ENCODE assay signal across 12 mouse cellular contexts in genomic region chr8:61059143-61059542, GRCm38 (mm10).
DNase-seq lines count a peak whose midpoint lies in the region; ATAC-seq and TF ChIP-seq lines count a peak whose summit lies in the region.
"Had no signal": no experiment of that assay in that cellular context is flagged by ENCODE, and none has a peak within 500 bp of the region (broad histone marks: within the 10 kb centered on the region; RNA-seq: fewer than 3 reads in every experiment).

No protein-coding gene starts in this region.

- TF ChIP-seq EP300 in heart, postnatal 0 days (IDR thresholded peaks at IDR 0.05; ENCODE audit: low read depth), result no peak
- TF ChIP-seq EP300 in stomach, postnatal 0 days (optimal IDR thresholded peaks at IDR 0.05), result no peak

- no peaks in the 10 kb centered on the region for H3K9me3 ChIP-seq in heart, postnatal 0 days (replicated peaks; ENCODE audit: control insufficient read depth, low read length)
- H3K9me3 ChIP-seq in stomach, postnatal 0 days (ENCODE audit: control insufficient read depth, low read length), result no peaks in the 10 kb centered on the region
- H3K9me3 ChIP-seq: hindbrain, embryonic 12.5 days had no signal

- no peak overlapping the region for H3K4me2 ChIP-seq in heart, postnatal 0 days (ENCODE audit: low read depth, low read length)
- H3K4me2 ChIP-seq in stomach, postnatal 0 days (replicated peaks; ENCODE audit: low read depth), result no peak overlapping the region
- H3K4me2 ChIP-seq: hindbrain, embryonic 12.5 days had no signal

- H3K9ac ChIP-seq in heart, postnatal 0 days (replicated peaks; ENCODE audit: low read depth, low read length), result no peak overlapping the region
- no peak overlapping the region for H3K9ac ChIP-seq in stomach, postnatal 0 days (ENCODE audit: low read length)
- H3K9ac ChIP-seq: hindbrain, embryonic 12.5 days had no signal

- H3K4me1 ChIP-seq in heart, postnatal 0 days (ENCODE audit: control insufficient read depth, insufficient read depth), result no peaks in the 10 kb centered on the region
- no peaks in the 10 kb centered on the region for H3K4me1 ChIP-seq in thymus, adult 2 months (replicated peaks; ENCODE audit: control insufficient read depth, insufficient read depth, low read length)
- H3K4me1 ChIP-seq in stomach, postnatal 0 days (replicated peaks; ENCODE audit: control insufficient read depth, insufficient read depth), result no peaks in the 10 kb centered on the region
- H3K4me1 ChIP-seq: hindbrain, embryonic 12.5 days had no signal

- TF ChIP-seq CTCF in heart, postnatal 0 days (IDR thresholded peaks at IDR 0.05; ENCODE audit: low read depth), result peak; percentile 25; the same call in 1 of the 2 replicates
- TF ChIP-seq CTCF in thymus, adult 2 months (IDR thresholded peaks at IDR 0.05; ENCODE audit: borderline replicate concordance, control insufficient read depth, extremely low read depth, insufficient read depth, low read length, poor library complexity), result no peak
- peak; percentile 67 for TF ChIP-seq CTCF in stomach, postnatal 0 days (IDR thresholded peaks at IDR 0.05; ENCODE audit: low read depth)

- no peak overlapping the region for H3K27ac ChIP-seq in heart, postnatal 0 days (ENCODE audit: low read depth)
- no peak overlapping the region for H3K27ac ChIP-seq in thymus, adult 2 months (ENCODE audit: control insufficient read depth, insufficient read depth, low read length)
- no peak overlapping the region for H3K27ac ChIP-seq in stomach, postnatal 0 days (replicated peaks)
- H3K27ac ChIP-seq: hindbrain, embryonic 12.5 days; macrophage had no signal

- no peaks in the 10 kb centered on the region for H3K36me3 ChIP-seq in heart, postnatal 0 days (replicated peaks; ENCODE audit: control insufficient read depth, insufficient read depth, low read length)
- no peaks in the 10 kb centered on the region for H3K36me3 ChIP-seq in thymus, adult 2 months (ENCODE audit: control insufficient read depth, insufficient read depth, low read length)
- H3K36me3 ChIP-seq in stomach, postnatal 0 days (ENCODE audit: control insufficient read depth, insufficient read depth, low read length), result peaks cover 3% of the 10 kb centered on the region; the same call in 1 of the 2 replicates

- no peaks in the 10 kb centered on the region for H3K27me3 ChIP-seq in heart, postnatal 0 days (ENCODE audit: control insufficient read depth, insufficient read depth, low read length)
- no peaks in the 10 kb centered on the region for H3K27me3 ChIP-seq in thymus, adult 2 months (ENCODE audit: control insufficient read depth, insufficient read depth, low read length)
- H3K27me3 ChIP-seq in stomach, postnatal 0 days (ENCODE audit: control insufficient read depth, insufficient read depth, low read length), result no peaks in the 10 kb centered on the region
- H3K27me3 ChIP-seq: hindbrain, embryonic 12.5 days had no signal

- TF ChIP-seq POLR2A in thymus, adult 2 months (IDR thresholded peaks at IDR 0.05; ENCODE audit: control insufficient read depth, extremely low read depth, insufficient read depth, low read length, poor library complexity), result no peak

- ATAC-seq in heart, postnatal 0 days (ENCODE audit: insufficient read depth, low read depth), result no peak
- no peak for ATAC-seq in stomach, postnatal 0 days (ENCODE audit: low FRiP score, low TSS enrichment)

- DNase-seq in heart, postnatal 0 days (ENCODE audit: low spot score), result no peak
- DNase-seq in heart, adult 11 months, result no peak
- DNase-seq in thymus, postnatal 0 days (ENCODE audit: low spot score), result peak; percentile 23
- DNase-seq in thymus, adult 2 months, result no peak
- DNase-seq in brain, adult 2 months (ENCODE audit: low read depth, low spot score), result peak; percentile 30
- DNase-seq in stomach, postnatal 0 days (ENCODE audit: low spot score), result no peak
- no peak for DNase-seq in urinary bladder, postnatal 36 days (ENCODE audit: low spot score in 2 of 2)
- no peak for DNase-seq in heart, adult 18-20 months
- DNase-seq: cerebellum, postnatal 25 days; left cerebral cortex, postnatal 4 days had no signal

- no peak overlapping the region for H3K4me3 ChIP-seq in heart, postnatal 0 days (ENCODE audit: low read depth, low read length)
- no peak overlapping the region for H3K4me3 ChIP-seq in thymus, adult 2 months (ENCODE audit: control insufficient read depth, insufficient read depth, low read length)
- no peak overlapping the region for H3K4me3 ChIP-seq in stomach, postnatal 0 days (ENCODE audit: low read depth, low read length)
- H3K4me3 ChIP-seq: hindbrain, embryonic 12.5 days had no signal

Comparison
In these comparisons a context has a peak if more than half of its experiments do, and no peak if none do; other contexts are left out.
1. DNase-seq: peak in thymus, postnatal 0 days (single experiment) and brain, adult 2 months (single experiment); none in heart, postnatal 0 days (single experiment), heart, adult 11 months (single experiment), thymus, adult 2 months (single experiment), stomach, postnatal 0 days (single experiment), urinary bladder, postnatal 36 days (0 of 2) and heart, adult 18-20 months (0 of 2).